Mouse (Mus musculus): ENCODE measurements at regions not wholly inside any gene's neighbourhood (a gene's known extent, or its start where the extent isn't known, plus 50 kb on each side); places are given as distances from the start of the nearest gene placed in this dataset.
"Not testable (repeated sequence)": the region's sequence is repeated elsewhere in the genome, so short reads cannot be mapped to it uniquely, and the experiment has no call there.

DNA sequence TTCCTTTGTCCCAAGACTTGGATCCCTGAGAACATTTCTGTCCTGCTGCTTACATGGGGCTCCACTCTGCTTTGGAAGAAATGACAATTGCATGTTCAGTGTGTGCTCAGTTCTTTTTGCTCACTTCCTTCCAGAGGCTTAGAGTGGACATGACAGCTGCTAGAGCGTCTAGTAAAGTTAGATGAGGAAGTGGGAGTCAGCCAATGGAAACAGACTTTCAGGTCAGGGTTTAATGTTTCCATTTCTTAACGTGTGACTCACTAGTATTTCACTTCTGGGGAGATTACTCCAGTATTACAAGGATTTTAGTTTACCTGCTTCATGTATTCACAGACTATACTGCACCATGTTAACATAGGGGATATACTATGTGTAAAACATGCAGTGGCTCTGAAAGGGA is 759.3 kb upstream of the Gm38303 start:
- ATAC-seq (ENCODE audit: low FRiP score) = no peak
- Histone ChIP-seq H3K27ac (no peak overlapping the region), H3K9ac (no peak overlapping the region), H3K4me3 (replicated peaks) (no peak overlapping the region), H3K36me3 (replicated peaks) (no peaks in the 10 kb centered on the region), H3K4me2 (no peak overlapping the region), H3K27me3 (no peaks in the 10 kb centered on the region), H3K9me3 (no peaks in the 10 kb centered on the region), H3K4me1 (no peaks in the 10 kb centered on the region)
- WGBS = 73% methylated on average over 2 of the region's 2 CpGs

DNA sequence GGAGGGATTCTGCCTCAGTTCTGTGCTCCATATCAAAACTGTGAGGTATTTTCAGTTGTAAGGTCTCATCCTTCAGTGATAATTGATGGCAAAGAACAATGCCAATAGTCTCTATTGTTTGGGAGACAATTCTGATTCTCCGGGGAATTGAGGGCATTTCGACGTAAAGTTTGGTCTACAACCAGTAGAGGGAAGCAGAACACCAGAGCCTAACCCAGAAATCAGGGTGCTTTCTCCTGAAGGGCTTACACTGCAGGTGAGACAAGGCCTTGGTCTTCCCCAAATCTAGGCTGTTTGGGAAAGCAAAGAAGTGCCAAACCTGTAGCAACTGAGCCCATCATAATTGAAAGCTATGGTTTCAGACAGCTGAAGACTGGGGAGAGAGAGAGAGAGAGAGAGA is 758.7 kb upstream of the Gm38303 start:
- no peak overlapping the region for H3K4me3 ChIP-seq (replicated peaks)
- H3K9me3 ChIP-seq = no peaks in the 10 kb centered on the region
- ATAC-seq (ENCODE audit: low FRiP score) = no peak
- H3K4me1 ChIP-seq = no peaks in the 10 kb centered on the region
- no peaks in the 10 kb centered on the region for H3K27me3 ChIP-seq
- no peak overlapping the region for H3K27ac ChIP-seq
- no peak overlapping the region for H3K4me2 ChIP-seq
- 66% methylated on average over 3 of the region's 3 CpGs for WGBS
- no peaks in the 10 kb centered on the region for H3K36me3 ChIP-seq (replicated peaks)
- H3K9ac ChIP-seq = no peak overlapping the region

DNA sequence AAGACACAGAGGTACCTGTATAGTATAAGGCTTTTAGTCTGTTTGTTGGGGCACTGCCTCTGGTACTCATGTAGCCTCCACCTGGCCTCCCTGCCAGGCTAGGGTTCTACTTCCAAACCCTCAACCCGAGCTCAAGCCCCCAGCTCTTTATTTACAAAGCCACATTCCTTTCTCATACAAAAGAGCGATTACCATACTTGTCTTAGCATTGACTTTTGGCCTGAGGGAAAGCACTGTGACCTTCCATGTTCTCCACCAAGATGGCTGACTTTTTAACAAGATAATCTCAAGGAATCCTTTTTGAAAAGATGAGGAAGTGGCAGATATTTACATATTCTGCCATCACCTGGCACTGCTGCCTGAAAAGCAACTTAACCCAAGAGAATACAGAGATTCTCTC is 747.8 kb upstream of the Gm38303 start:
- no peak for ATAC-seq (ENCODE audit: low FRiP score)
- H3K4me3 ChIP-seq (replicated peaks) = no peak overlapping the region
- no peak overlapping the region for H3K4me2 ChIP-seq
- no peaks in the 10 kb centered on the region for H3K36me3 ChIP-seq (replicated peaks)
- no peaks in the 10 kb centered on the region for H3K9me3 ChIP-seq
- no peak overlapping the region for H3K9ac ChIP-seq
- no peaks in the 10 kb centered on the region for H3K4me1 ChIP-seq
- H3K27me3 ChIP-seq = no peaks in the 10 kb centered on the region
- WGBS = 60% methylated on average over 2 of the region's 2 CpGs
- H3K27ac ChIP-seq = no peak overlapping the region

DNA sequence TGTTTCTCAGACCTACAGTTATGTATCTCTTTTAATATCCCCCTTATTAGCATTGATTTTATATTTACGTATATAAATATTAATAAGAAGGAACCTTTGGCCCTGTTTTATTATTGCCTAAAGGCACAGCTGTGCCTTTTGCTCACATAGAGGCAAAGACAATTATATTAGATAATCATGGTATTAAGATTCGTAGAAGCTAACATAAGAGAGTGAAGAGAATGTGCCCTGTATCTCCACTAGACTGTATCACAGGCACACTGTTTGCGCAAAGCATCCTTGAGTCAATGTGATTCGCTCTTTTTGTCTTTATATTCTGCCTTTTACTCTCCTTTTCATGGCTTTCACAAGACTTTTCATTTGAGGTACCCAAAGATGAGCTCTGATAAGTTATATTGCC is 738.5 kb upstream of the Gm38303 start:
- 80% methylated on average over 4 of the region's 4 CpGs for WGBS
- no peak for ATAC-seq (ENCODE audit: low FRiP score)
- Histone ChIP-seq H3K4me2 (no peak overlapping the region), H3K36me3 (replicated peaks) (no peaks in the 10 kb centered on the region), H3K27me3 (no peaks in the 10 kb centered on the region), H3K9me3 (no peaks in the 10 kb centered on the region), H3K4me1 (no peaks in the 10 kb centered on the region), H3K9ac (no peak overlapping the region), H3K27ac (no peak overlapping the region), H3K4me3 (replicated peaks) (no peak overlapping the region)

DNA sequence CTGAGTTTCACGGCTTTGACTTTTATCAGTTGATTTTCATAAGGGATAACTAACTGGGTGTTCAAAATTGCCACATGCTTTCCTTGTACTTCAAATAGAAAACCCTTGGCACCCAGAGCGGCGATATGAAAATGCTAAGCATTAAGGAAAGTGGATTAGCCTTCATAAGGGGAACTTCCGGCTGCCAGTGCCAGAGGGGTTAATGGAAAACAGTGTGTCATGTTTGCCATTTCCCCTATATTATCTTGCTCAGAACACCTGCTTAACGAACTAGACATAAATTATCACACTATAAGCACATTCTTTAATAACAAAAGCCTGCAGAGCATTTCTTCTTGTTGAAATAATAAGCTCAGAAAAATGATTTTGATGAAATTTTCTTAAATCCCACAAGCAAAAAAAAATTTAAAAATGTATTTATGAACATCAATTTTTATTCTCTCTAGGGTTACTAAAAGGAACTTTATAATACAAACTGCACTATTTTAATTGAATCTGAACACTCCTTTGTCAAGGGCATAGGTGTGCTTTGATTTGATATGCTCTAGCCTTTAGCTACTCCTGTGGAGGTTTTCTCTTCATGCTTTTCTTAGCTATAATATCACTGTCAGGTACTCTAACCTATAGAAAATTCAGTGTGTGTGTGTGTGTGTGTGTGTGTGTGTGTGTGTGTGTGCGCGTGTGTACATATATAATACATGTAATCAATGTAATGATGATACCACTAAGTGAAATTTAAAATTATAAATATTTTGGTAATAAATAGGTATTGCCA is 699.7 kb upstream of the Gm38303 start:
- no peak overlapping the region for H3K4me2 ChIP-seq
- ATAC-seq (ENCODE audit: low FRiP score) = no peak
- no peaks in the 10 kb centered on the region for H3K27me3 ChIP-seq
- H3K9me3 ChIP-seq = no peaks in the 10 kb centered on the region
- H3K9ac ChIP-seq = no peak overlapping the region
- H3K4me3 ChIP-seq (replicated peaks) = no peak overlapping the region
- no peak overlapping the region for H3K27ac ChIP-seq
- H3K4me1 ChIP-seq = no peaks in the 10 kb centered on the region
- H3K36me3 ChIP-seq (replicated peaks) = no peaks in the 10 kb centered on the region
- 74% methylated on average over 7 of the region's 7 CpGs for WGBS

DNA sequence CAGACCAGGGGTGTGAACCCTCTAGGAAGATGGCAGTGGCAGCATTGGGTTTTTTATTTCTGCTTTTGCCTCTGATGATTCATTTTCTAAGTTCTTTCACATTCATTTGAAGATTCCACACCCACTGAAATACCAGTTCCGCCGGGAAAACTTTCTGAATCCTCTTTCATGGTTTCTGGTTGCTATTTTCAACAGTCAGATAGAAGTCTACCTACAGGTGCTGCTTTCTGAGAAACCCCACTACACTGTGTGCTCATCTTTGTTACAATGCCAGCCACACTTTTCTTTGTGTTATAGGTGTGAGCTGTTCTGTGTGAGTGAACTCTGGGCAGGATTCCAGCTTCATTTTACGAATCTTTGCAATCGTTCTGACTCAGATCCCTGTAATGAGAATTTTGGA is 694.5 kb upstream of the Gm38303 start:
- H3K27ac ChIP-seq = no peak overlapping the region
- H3K4me1 ChIP-seq = no peaks in the 10 kb centered on the region
- H3K4me3 ChIP-seq (replicated peaks) = no peak overlapping the region
- no peaks in the 10 kb centered on the region for H3K9me3 ChIP-seq
- no peak overlapping the region for H3K9ac ChIP-seq
- H3K36me3 ChIP-seq (replicated peaks) = no peaks in the 10 kb centered on the region
- H3K4me2 ChIP-seq = no peak overlapping the region
- no peak for ATAC-seq (ENCODE audit: low FRiP score)
- WGBS = 86% methylated on average over 4 of the region's 4 CpGs
- no peaks in the 10 kb centered on the region for H3K27me3 ChIP-seq

DNA sequence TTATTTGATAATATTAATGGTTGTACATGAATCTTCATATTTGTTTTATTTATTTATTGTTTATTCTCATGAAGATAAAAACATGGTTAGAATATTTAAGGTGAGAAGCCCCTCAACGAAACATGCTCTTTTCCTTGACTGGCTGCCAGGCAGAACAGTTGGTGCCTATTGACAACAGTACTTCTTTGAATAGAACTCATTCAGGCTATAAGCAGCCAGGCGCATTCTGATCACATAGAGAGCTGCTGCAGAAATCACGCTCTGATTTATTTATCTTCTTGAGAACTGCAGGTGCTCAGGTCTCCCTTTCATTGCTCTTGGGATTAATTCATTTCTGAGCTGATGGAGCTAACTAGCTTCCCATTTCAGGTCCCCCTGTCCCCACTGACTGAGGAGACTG is 688.9 kb upstream of the Gm38303 start:
- H3K36me3 ChIP-seq (replicated peaks) = no peaks in the 10 kb centered on the region
- H3K27me3 ChIP-seq = no peaks in the 10 kb centered on the region
- 45% methylated on average over 3 of the region's 3 CpGs for WGBS
- no peak overlapping the region for H3K9ac ChIP-seq
- peak; percentile 70; the same call in 1 of the 2 replicates for ATAC-seq (ENCODE audit: low FRiP score)
- no peak overlapping the region for H3K4me3 ChIP-seq (replicated peaks)
- H3K4me1 ChIP-seq = no peaks in the 10 kb centered on the region
- no peaks in the 10 kb centered on the region for H3K9me3 ChIP-seq
- H3K4me2 ChIP-seq = no peak overlapping the region
- H3K27ac ChIP-seq = no peak overlapping the region

DNA sequence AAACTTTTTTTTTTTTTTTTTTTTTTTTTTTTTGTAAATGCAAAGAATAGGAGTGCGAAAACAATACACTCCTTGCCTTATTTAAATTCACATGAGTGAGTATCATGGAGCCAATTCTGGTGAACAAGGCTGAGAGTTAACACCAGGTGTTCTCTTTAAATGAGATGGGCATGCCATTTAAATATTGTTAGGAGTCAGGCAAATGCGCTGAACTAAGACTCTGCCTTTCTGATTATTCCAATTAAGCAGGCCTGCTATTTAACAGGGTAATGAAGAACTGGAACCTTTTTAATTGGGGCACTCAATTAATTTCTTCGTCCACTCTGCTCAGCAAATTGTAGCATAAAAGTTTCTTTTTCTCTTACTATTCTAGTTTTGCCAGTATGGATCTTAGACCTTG is 684.6 kb upstream of the Gm38303 start:
- Histone ChIP-seq H3K9ac (no peak overlapping the region), H3K4me1 (no peaks in the 10 kb centered on the region), H3K36me3 (replicated peaks) (no peaks in the 10 kb centered on the region), H3K9me3 (no peaks in the 10 kb centered on the region), H3K27ac (no peak overlapping the region), H3K4me3 (replicated peaks) (no peak overlapping the region), H3K27me3 (no peaks in the 10 kb centered on the region), H3K4me2 (no peak overlapping the region)
- peak; percentile 60; the same call in 1 of the 2 replicates for ATAC-seq (ENCODE audit: low FRiP score)
- WGBS = 53% methylated on average over 3 of the region's 3 CpGs

DNA sequence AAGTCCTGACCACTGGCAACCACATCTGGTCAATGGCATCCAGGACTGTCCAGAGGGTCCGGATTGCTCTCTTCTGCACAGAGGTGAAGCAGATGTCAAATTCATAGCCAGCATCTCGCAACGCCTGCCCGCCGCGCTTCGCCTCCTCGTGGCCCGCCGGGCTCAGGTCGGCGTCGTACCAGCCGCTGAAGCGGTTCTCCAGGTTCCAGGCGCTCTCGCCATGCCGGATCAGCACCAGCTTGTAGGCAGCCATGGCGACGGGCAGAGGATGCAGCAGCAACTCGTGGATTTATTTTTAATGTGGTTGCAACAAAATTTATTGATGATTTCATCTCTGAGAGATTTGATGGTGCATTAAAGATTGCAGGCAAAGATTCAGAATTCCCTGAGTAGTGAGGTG is 679.4 kb upstream of the Gm38303 start:
- not testable (repeated sequence) for H3K4me1 ChIP-seq; H3K4me3 ChIP-seq (replicated peaks); ATAC-seq (ENCODE audit: low FRiP score); H3K9ac ChIP-seq; H3K9me3 ChIP-seq; H3K27me3 ChIP-seq; H3K4me2 ChIP-seq; H3K27ac ChIP-seq; H3K36me3 ChIP-seq (replicated peaks)
- 95% methylated on average over 8 of the region's 21 CpGs for WGBS

DNA sequence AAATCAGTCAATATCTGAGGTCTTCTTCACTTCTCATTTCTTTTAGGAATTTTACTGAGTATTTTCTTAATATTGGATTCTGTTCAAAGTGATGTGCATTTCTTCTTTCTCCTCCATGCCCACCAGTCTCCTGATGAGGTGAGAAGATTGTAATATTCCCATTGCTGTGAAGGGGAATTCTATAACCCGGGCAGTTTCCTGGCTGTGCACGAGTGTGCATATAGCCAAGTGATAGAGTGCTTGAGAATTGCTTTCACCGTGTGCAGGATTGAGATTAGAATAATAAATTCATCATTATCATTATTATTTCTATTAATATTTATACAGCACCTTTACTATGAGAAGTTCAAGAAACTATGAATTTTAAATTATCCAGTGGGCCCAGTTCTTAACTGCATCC is 671.9 kb upstream of the Gm38303 start:
- Histone ChIP-seq H3K4me3 (replicated peaks) (no peak overlapping the region), H3K36me3 (replicated peaks) (no peaks in the 10 kb centered on the region), H3K27me3 (no peaks in the 10 kb centered on the region), H3K9ac (no peak overlapping the region), H3K4me1 (no peaks in the 10 kb centered on the region), H3K4me2 (no peak overlapping the region), H3K9me3 (no peaks in the 10 kb centered on the region), H3K27ac (no peak overlapping the region)
- peak; percentile 49; the same call in 1 of the 2 replicates for ATAC-seq (ENCODE audit: low FRiP score)
- 86% methylated on average over 3 of the region's 3 CpGs for WGBS

DNA sequence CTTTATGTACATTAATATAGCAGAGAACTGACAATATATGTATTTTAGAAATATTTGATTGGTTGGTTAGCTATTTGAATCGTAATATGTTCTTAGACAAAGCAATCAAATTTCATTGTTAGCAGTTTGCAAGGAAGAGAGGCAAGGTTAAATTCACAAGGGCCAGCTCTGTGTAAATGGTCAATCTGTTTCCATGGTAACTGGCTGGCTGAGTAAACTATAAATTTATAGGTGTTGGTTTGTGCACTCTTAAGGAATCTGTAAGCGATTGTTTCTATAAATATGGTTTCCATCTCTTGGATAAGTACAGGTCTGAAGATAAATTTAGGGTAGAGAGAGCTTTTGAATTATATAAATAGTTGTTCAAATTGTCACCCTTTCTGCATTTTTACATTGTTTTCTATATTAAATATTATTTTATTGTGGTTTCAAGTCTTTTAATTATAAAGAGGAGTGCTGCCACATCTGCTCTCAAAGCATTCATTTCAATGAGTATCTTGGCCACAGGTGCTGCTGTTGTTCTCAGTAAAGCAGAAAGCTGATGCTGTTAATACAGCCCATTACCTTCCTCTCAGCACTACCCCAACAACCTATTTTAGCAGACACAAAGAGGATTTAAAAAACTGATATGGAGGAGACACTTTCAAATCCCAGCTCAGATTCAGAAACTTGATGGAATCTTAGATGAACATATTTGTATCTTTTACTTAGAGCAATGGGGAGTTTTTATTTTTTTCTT is 671.2 kb upstream of the Gm38303 start:
- Histone ChIP-seq H3K27me3 (no peaks in the 10 kb centered on the region), H3K9ac (no peak overlapping the region), H3K4me2 (no peak overlapping the region), H3K4me1 (no peaks in the 10 kb centered on the region), H3K9me3 (no peaks in the 10 kb centered on the region), H3K27ac (no peak overlapping the region), H3K36me3 (replicated peaks) (no peaks in the 10 kb centered on the region), H3K4me3 (replicated peaks) (no peak overlapping the region)
- ATAC-seq (ENCODE audit: low FRiP score) = peak; percentile 65
- WGBS = 84% methylated on average over 2 of the region's 2 CpGs

DNA sequence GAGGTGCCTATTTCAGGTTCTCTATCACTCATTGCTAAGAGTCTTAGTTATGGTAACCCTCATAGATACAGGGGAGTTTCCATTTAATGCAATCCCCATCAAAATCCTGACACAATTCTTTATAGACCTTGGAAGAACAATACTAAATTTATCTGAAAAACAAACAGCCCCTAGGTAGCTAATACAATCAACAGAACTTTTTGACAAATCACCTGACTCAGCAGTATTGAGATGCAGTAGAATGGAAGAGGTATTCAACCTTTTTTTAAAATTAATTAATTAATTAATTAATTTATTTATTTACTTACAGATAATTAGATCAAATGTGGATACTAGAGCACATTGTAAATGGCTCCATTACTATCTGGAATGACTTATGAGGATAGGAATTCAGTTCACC is 643.5 kb upstream of the Gm38303 start:
- no peaks in the 10 kb centered on the region for H3K27me3 ChIP-seq
- H3K9ac ChIP-seq = no peak overlapping the region
- no peak overlapping the region for H3K4me3 ChIP-seq (replicated peaks)
- H3K36me3 ChIP-seq (replicated peaks) = no peaks in the 10 kb centered on the region
- H3K27ac ChIP-seq = no peak overlapping the region
- no peak overlapping the region for H3K4me2 ChIP-seq
- ATAC-seq (ENCODE audit: low FRiP score) = no peak
- H3K4me1 ChIP-seq = no peaks in the 10 kb centered on the region
- H3K9me3 ChIP-seq = no peaks in the 10 kb centered on the region

DNA sequence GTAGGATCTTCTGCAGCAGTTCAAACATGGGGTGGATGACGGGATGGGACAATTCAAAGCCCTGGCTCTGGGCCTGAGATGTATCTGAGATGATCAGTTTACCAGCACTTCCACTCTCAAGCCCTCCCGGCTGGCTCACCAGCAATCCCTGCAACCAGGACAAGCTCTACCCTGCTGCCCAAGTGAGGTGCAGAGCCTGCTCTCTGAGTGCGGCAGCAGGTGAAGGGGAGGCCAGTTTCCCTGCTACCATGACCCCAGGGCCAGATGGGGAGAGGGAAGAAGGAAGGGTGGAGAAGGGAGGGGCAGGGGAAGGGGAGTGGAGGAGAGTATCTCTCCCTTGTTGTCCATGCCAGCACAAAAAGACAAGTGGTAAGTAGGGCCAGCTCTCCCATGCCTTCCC is 638.9 kb upstream of the Gm38303 start:
- Histone ChIP-seq H3K27me3 (no peaks in the 10 kb centered on the region), H3K27ac (no peak overlapping the region), H3K4me1 (no peaks in the 10 kb centered on the region), H3K9me3 (no peaks in the 10 kb centered on the region), H3K4me2 (no peak overlapping the region), H3K36me3 (replicated peaks) (no peaks in the 10 kb centered on the region), H3K9ac (no peak overlapping the region), H3K4me3 (replicated peaks) (no peak overlapping the region)
- WGBS = 93% methylated on average over 3 of the region's 3 CpGs
- ATAC-seq (ENCODE audit: low FRiP score) = no peak
